Mouse (Mus musculus) liver, embryonic 15.5 days (tissue): Measurements from ENCODE around the gene Ubiad1. TPM values are rescaled to one million over a fixed set of nuclear protein-coding genes. Genes with fewer than 3 reads are reported as not detected.

Experiments
- ATAC-seq: fragments of 200-750 bp; cut with Nextera tagmentation; 2 replicates; pipeline ENCODE4 v1.8.0; 2017; ENCODE audit warnings: moderate number of reproducible peaks, mild to moderate bottlenecking, moderate library complexity; ENCODE audit not compliant: insufficient read depth
- H3K27ac ChIP-seq: fragments of 300-500 bp; sonication (generic); replicated peaks from 2 replicates; pipeline ENCODE4 v1.5.1; 2015; ENCODE audit warnings: mild to moderate bottlenecking, inconsistent platforms
- H3K27me3 ChIP-seq: fragments of 300-500 bp; sonication (generic); 2 replicates; pipeline ENCODE4 v1.6.1; 2015; ENCODE audit warnings: mild to moderate bottlenecking, inconsistent platforms
- H3K36me3 ChIP-seq: fragments of 300-500 bp; sonication (generic); replicated peaks from 2 replicates; pipeline ENCODE4 v1.6.1; 2015; ENCODE audit warnings: moderate library complexity, mild to moderate bottlenecking, inconsistent platforms
- H3K4me1 ChIP-seq: fragments of 300-500 bp; sonication (generic); replicated peaks from 2 replicates; pipeline ENCODE4 v1.6.1; 2015; ENCODE audit warnings: inconsistent platforms
- H3K4me2 ChIP-seq: fragments of 300-500 bp; sonication (generic); 2 replicates; pipeline ENCODE4 v1.6.1; 2015; ENCODE audit warnings: moderate library complexity, mild to moderate bottlenecking, inconsistent platforms
- H3K4me3 ChIP-seq: fragments of 300-500 bp; sonication (generic); replicated peaks from 2 replicates; pipeline ENCODE4 v1.5.1; 2015; ENCODE audit warnings: mild to moderate bottlenecking, inconsistent platforms
- H3K9ac ChIP-seq: fragments of 300-500 bp; sonication (generic); 2 replicates; pipeline ENCODE4 v1.6.1; 2015; ENCODE audit warnings: moderate library complexity, mild to moderate bottlenecking, inconsistent platforms
- H3K9me3 ChIP-seq: fragments of 300-500 bp; sonication (generic); replicated peaks from 2 replicates; pipeline ENCODE4 v1.6.1; 2016; ENCODE audit warnings: inconsistent platforms
- WGBS: fragments of 180-500 bp; shearing (Covaris S2); methylation state at CpG from one replicate; pipeline ENCODE4 v1.1.7; 2015; ENCODE audit warnings: mixed read lengths; ENCODE audit not compliant: insufficient replicate concordance; 5-methylcytosine and 5-hydroxymethylcytosine counted together
- polyA plus RNA-seq: library from polyadenylated mRNA; unstranded; fragments of >200 nt; fragmentation: Nextera tagmentation; extraction: Ambion mirVana; gene quantifications from 2 replicates; pipeline ENCODE4 v1.2.1, GENCODE M21; 2015

The Ubiad1 gene
- polyA plus RNA-seq, 1 experiment from 2014 or later, result 11.6 TPM

DNA sequence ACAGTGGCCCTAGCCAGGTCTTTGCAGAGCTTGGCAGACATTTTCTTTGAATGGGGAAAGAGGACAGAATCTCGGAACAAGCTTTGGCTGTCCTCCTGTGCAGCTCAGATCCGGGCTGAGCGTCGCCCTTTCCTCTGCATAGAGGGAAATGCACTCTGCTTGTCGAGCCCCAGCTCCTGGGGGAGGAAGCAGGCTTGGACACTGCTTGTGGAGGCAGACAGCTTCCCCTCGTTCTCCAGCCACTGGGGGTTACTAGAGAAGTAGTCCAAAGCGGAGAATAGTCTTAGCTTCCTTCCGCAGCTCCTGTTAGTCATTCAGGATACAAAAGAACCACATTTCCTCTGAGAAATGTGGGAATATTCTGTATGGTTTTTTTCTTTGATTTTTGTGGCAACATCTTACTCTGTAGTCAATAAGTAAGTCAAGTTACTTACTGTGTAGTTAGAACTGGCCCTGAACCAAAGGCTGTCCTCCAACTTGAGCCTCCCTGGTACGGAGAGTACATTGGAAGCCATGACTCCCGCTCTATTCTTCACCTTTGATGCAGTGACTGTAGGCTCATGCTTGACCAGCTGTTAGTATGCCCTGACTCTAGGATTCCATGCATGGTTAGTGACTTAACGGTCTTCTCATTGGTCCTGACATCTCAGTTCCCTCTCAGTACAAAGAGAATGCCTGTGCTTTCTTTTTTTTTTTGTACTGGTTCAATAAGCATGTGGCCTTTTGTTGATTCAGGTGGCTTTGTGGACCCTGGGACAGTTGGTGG lies 25.1 kb upstream of the Ubiad1 start:
- Histone ChIP-seq H3K36me3 (peaks cover 90% of the 10 kb centered on the region), H3K27me3 (no peaks in the 10 kb centered on the region), H3K27ac (no peak overlapping the region), H3K9ac (no peak overlapping the region), H3K4me3 (no peak overlapping the region), H3K9me3 (no peaks in the 10 kb centered on the region), H3K4me1 (no peaks in the 10 kb centered on the region; the same call in 1 of the 2 replicates), H3K4me2 (no peak overlapping the region)
- ATAC-seq, result no peak
- WGBS, result 82% methylated on average over 11 of the region's 11 CpGs

DNA sequence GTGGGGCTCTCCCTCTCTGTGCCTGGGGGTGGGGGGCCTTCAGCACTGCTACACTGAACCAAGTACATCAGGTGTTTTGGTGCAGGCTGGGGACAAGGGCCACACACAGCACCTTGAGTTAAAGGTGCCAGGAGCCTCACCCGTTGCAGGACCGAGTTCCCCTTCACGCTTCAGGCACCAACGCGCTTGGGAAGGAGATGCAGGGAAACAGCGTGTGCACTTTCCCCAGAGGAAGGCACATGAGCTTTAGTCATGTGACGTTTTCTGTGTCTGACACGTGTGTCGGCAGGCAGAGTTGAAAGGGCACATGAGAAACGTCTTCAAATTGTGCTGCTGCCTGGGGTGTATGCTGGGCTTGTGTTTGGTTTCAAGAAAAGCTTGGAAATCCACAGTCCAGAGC lies 23.8 kb upstream of the Ubiad1 start:
- no peak overlapping the region for H3K27ac ChIP-seq
- peaks cover 97% of the 10 kb centered on the region for H3K36me3 ChIP-seq
- H3K4me2 ChIP-seq, result no peak overlapping the region
- H3K9ac ChIP-seq, result no peak overlapping the region
- H3K4me1 ChIP-seq, result no peaks in the 10 kb centered on the region; the same call in 1 of the 2 replicates
- H3K27me3 ChIP-seq, result no peaks in the 10 kb centered on the region
- no peak overlapping the region for H3K4me3 ChIP-seq
- ATAC-seq, result no peak
- WGBS, result 86% methylated on average over 10 of the region's 10 CpGs
- H3K9me3 ChIP-seq, result no peaks in the 10 kb centered on the region

- no peaks in the 10 kb centered on the region for H3K27me3 ChIP-seq
- no peak overlapping the region for H3K9ac ChIP-seq
- peaks cover 99% of the 10 kb centered on the region for H3K36me3 ChIP-seq
- no peak for ATAC-seq
- no peak overlapping the region for H3K4me2 ChIP-seq
- 80% methylated on average over 5 of the region's 5 CpGs for WGBS
- H3K4me1 ChIP-seq, result no peaks in the 10 kb centered on the region
- H3K27ac ChIP-seq, result no peak overlapping the region
- H3K9me3 ChIP-seq, result no peaks in the 10 kb centered on the region
- no peak overlapping the region for H3K4me3 ChIP-seq
Observed at GRCm38 (mm10) chr4:148466511-148467079, 22.0 kb upstream of the Ubiad1 start.

GRCm38 (mm10) chr4:148464869-148465268 lies 20.3 kb upstream of the Ubiad1 start:
- ATAC-seq, result no peak
- no peaks in the 10 kb centered on the region for H3K9me3 ChIP-seq
- H3K27me3 ChIP-seq, result no peaks in the 10 kb centered on the region
- no peak overlapping the region for H3K9ac ChIP-seq
- H3K27ac ChIP-seq, result no peak overlapping the region
- H3K4me1 ChIP-seq, result no peaks in the 10 kb centered on the region
- WGBS, result 84% methylated on average over 12 of the region's 12 CpGs
- no peak overlapping the region for H3K4me2 ChIP-seq
- no peak overlapping the region for H3K4me3 ChIP-seq
- peaks cover 94% of the 10 kb centered on the region for H3K36me3 ChIP-seq

DNA sequence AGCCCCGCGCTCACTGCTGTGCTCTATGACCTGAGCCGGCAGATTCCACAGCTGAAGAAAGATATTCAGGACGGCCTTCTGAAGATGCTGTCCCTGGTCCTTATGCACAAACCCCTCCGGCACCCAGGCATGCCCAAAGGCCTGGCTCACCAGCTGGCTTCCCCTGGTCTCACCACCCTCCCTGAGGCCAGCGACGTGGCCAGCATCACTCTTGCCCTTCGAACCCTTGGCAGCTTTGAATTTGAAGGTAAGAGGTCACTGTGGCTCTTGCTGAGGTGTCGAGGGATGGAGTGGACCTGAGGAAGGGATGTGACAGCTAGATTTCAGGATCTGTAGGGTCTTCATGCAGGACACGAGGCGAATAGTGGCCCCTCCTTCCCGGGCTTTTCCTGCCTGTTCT lies 19.7 kb upstream of the Ubiad1 start:
- Histone ChIP-seq H3K36me3 (peaks cover 94% of the 10 kb centered on the region), H3K27ac (no peak overlapping the region), H3K4me3 (no peak overlapping the region), H3K9me3 (no peaks in the 10 kb centered on the region), H3K27me3 (no peaks in the 10 kb centered on the region), H3K4me2 (no peak overlapping the region), H3K9ac (no peak overlapping the region), H3K4me1 (no peaks in the 10 kb centered on the region)
- WGBS, result 81% methylated on average over 12 of the region's 12 CpGs
- ATAC-seq, result no peak

DNA sequence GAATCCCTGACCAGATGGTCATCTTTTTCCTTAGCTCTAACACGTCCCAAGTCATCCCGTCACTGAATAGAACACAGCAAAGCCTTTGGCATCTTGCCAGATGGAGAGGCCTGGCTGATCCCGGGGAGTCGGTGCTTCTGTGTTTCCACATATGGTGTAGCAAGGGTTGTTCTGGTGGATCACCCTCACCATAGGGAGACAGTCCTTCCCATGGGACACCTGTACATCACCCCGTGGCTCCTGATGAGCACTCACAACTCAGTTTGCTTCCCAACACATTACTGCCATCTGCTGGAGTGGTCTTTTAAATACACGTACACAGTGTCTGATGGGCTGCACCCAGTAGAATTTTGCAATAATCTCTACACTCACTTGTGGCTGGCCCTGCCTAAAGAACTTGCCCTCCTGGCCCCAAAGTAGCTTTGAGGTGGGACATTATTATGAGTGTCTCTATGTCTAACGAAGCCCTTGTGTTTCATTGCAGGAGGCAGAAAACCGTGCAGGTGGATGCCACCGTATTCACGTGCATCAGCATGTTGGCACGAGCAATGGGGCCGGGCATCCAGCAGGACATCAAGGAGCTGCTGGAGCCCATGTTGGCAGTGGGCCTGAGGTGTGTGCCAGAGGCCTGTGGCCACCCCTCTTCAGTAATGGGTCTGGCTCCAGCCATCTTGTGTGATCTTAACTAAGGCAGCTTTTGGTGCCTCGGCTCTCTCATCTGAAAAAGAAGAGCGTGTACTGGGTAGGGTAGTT lies 18.8 kb upstream of the Ubiad1 start:
- H3K4me2 ChIP-seq, result no peak overlapping the region
- no peak overlapping the region for H3K27ac ChIP-seq
- H3K27me3 ChIP-seq, result no peaks in the 10 kb centered on the region
- H3K9ac ChIP-seq, result no peak overlapping the region
- no peaks in the 10 kb centered on the region for H3K4me1 ChIP-seq
- 78% methylated on average over 14 of the region's 14 CpGs for WGBS
- H3K4me3 ChIP-seq, result no peak overlapping the region
- no peaks in the 10 kb centered on the region for H3K9me3 ChIP-seq
- H3K36me3 ChIP-seq, result peaks cover 94% of the 10 kb centered on the region
- no peak for ATAC-seq

- peaks cover 94% of the 10 kb centered on the region for H3K36me3 ChIP-seq
- H3K4me3 ChIP-seq, result no peak overlapping the region
- no peaks in the 10 kb centered on the region for H3K4me1 ChIP-seq
- no peak overlapping the region for H3K4me2 ChIP-seq
- no peak for ATAC-seq
- H3K9ac ChIP-seq, result no peak overlapping the region
- no peaks in the 10 kb centered on the region for H3K27me3 ChIP-seq
- WGBS, result 88% methylated on average over 13 of the region's 13 CpGs
- H3K27ac ChIP-seq, result no peak overlapping the region
- no peaks in the 10 kb centered on the region for H3K9me3 ChIP-seq
Observed at GRCm38 (mm10) chr4:148462717-148463116, 18.1 kb upstream of the Ubiad1 start.

- no peak for ATAC-seq
- H3K4me3 ChIP-seq, result no peak overlapping the region
- H3K27ac ChIP-seq, result no peak overlapping the region
- H3K27me3 ChIP-seq, result no peaks in the 10 kb centered on the region
- no peak overlapping the region for H3K9ac ChIP-seq
- H3K9me3 ChIP-seq, result no peaks in the 10 kb centered on the region
- 73% methylated on average over 4 of the region's 4 CpGs for WGBS
- H3K4me2 ChIP-seq, result no peak overlapping the region
- no peaks in the 10 kb centered on the region for H3K4me1 ChIP-seq
- H3K36me3 ChIP-seq, result peaks cover 95% of the 10 kb centered on the region
Observed at GRCm38 (mm10) chr4:148461772-148462171, 17.2 kb upstream of the Ubiad1 start.

DNA sequence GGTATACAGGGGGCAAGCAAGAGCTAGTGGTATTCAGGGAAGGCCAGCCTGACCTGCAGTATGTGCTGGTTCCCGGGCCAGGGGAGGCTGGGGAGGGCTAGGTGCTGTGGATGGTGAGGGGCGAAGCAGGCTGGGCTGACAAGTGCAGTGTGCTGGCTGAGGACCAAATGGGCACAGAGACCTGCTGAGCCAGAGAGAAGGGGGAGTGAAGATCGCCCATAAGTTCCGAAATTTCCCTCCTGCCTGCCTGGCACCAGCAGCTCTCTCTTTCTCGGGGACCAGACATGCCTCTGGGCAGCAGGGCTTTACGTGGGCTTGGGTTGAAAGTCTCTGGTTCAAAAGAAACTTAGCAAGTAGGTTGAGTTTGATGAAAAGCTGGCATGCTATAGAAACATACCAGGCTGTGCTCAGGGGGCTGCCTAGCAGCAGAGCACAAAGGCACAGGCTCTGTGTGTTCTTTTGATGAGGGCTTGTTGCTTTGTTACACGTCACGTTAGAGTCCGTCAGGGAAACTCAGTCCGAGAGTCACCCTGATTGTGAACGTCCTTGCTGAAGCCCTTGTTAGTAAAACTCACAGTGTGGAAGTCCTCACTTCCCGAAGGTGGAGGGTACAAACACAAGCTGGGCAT lies 16.2 kb upstream of the Ubiad1 start:
- no peak overlapping the region for H3K4me2 ChIP-seq
- H3K27ac ChIP-seq, result no peak overlapping the region
- ATAC-seq, result no peak
- H3K36me3 ChIP-seq, result peaks cover 95% of the 10 kb centered on the region
- no peaks in the 10 kb centered on the region for H3K27me3 ChIP-seq
- no peaks in the 10 kb centered on the region for H3K4me1 ChIP-seq
- H3K4me3 ChIP-seq, result no peak overlapping the region
- 87% methylated on average over 12 of the region's 12 CpGs for WGBS
- H3K9ac ChIP-seq, result no peak overlapping the region
- H3K9me3 ChIP-seq, result no peaks in the 10 kb centered on the region

GRCm38 (mm10) chr4:148455477-148456025 lies 11.0 kb upstream of the Ubiad1 start:
- Histone ChIP-seq H3K9ac (no peak overlapping the region), H3K9me3 (no peaks in the 10 kb centered on the region), H3K4me3 (no peak overlapping the region), H3K4me1 (peaks cover 5% of the 10 kb centered on the region; the same call in 1 of the 2 replicates), H3K4me2 (no peak overlapping the region), H3K27ac (no peak overlapping the region), H3K36me3 (peaks cover 81% of the 10 kb centered on the region), H3K27me3 (no peaks in the 10 kb centered on the region)
- WGBS, result 67% methylated on average over 5 of the region's 5 CpGs
- no peak for ATAC-seq

- 86% methylated on average over 11 of the region's 11 CpGs for WGBS
- H3K4me3 ChIP-seq, result no peak overlapping the region
- no peak overlapping the region for H3K27ac ChIP-seq
- no peak for ATAC-seq
- H3K27me3 ChIP-seq, result no peaks in the 10 kb centered on the region
- H3K4me2 ChIP-seq, result no peak overlapping the region
- H3K9me3 ChIP-seq, result no peaks in the 10 kb centered on the region
- H3K9ac ChIP-seq, result no peak overlapping the region
- H3K4me1 ChIP-seq, result peaks cover 20% of the 10 kb centered on the region
- H3K36me3 ChIP-seq, result peaks cover 67% of the 10 kb centered on the region
Observed at GRCm38 (mm10) chr4:148453707-148454106, 9.1 kb upstream of the Ubiad1 start.
